Mouse (Mus musculus) liver, adult 2 months (tissue): ENCODE data around the gene Nrp1. TPM values are rescaled to one million over a fixed set of nuclear protein-coding genes. Genes with fewer than 3 reads are reported as not detected.

Experiments
- DNase-seq: peaks from one replicate; pipeline ENCODE4 v3.0.0-alpha.2; 2011; ENCODE audit warnings: low read depth, low spot score; ENCODE audit errors: extremely low read depth
- H3K27ac ChIP-seq: fragments of 200-500 bp; replicated peaks from 2 replicates; pipeline ENCODE4 v1.5.1; 2012; ENCODE audit warnings: low read depth, mild to moderate bottlenecking, control low read depth, inconsistent platforms, low read length; ENCODE audit not compliant: insufficient read depth
- H3K27me3 ChIP-seq: fragments of 200-500 bp; 2 replicates; pipeline ENCODE4 v1.6.1; 2012; ENCODE audit warnings: mild to moderate bottlenecking, moderate library complexity, low read length, inconsistent platforms; ENCODE audit not compliant: control insufficient read depth, insufficient read depth
- H3K36me3 ChIP-seq: fragments of 200-500 bp; 2 replicates; pipeline ENCODE4 v1.6.1; 2012; ENCODE audit warnings: low read length, inconsistent platforms; ENCODE audit not compliant: control insufficient read depth, insufficient read depth
- H3K4me1 ChIP-seq: fragments of 200-500 bp; 2 replicates; pipeline ENCODE4 v1.6.1; 2011; ENCODE audit warnings: low read length; ENCODE audit not compliant: control insufficient read depth, insufficient read depth
- H3K4me3 ChIP-seq: fragments of 200-500 bp; 2 replicates; pipeline ENCODE4 v1.5.1; 2011; ENCODE audit warnings: low read depth, mild to moderate bottlenecking, control low read depth, low read length, moderate library complexity; ENCODE audit not compliant: insufficient read depth
- H3K79me2 ChIP-seq: fragments of 200-500 bp; 2 replicates; pipeline ENCODE4 v1.6.1; 2012; ENCODE audit warnings: inconsistent platforms, mild to moderate bottlenecking, low read length, moderate library complexity; ENCODE audit not compliant: control insufficient read depth, insufficient read depth
- H3K9ac ChIP-seq: fragments of 200-500 bp; 2 replicates; pipeline ENCODE4 v1.6.1; 2012; ENCODE audit warnings: low read depth, mild to moderate bottlenecking, control low read depth, inconsistent platforms, low read length
- CTCF ChIP-seq: fragments of 200-500 bp; IDR thresholded peaks from 2 replicates; pipeline ENCODE4 v1.5.1; 2011; ENCODE audit warnings: low read depth, low read length, control low read depth
- POLR2A ChIP-seq: fragments of 200-500 bp; IDR thresholded peaks from 2 replicates; pipeline ENCODE4 v1.6.1; 2011; ENCODE audit warnings: low read length, control low read depth; ENCODE audit not compliant: insufficient read depth; ENCODE audit errors: extremely low read depth
- WGBS: fragments of 180-500 bp; shearing (Covaris S2); methylation state at CpG from one replicate; pipeline ENCODE4 v1.1.7; 2018; 5-methylcytosine and 5-hydroxymethylcytosine counted together
- polyA plus RNA-seq: library from polyadenylated mRNA; depleted of rRNA; stranded (reverse); fragments of >200 nt; gene quantifications from 2 replicates; pipeline ENCODE4 v1.2.3, GENCODE M21; 2012; rRNA removed
- total RNA-seq: library from RNA; depleted of rRNA; stranded (reverse); fragments of >200 nt; gene quantifications from 2 replicates; pipeline ENCODE4 v1.2.3, GENCODE M21; 2014; rRNA removed

Nrp1 gene
- total RNA-seq = 39.5 and 54.1 TPM in 2 replicates
- 16.5 and 22.2 TPM in 2 replicates for polyA plus RNA-seq

GRCm38 (mm10) chr8:128358406-128358755 lies at the start of gene Nrp1:
TSS of gene Nrp1 (plus strand) at chr8:128358604.
- H3K27ac ChIP-seq = peak within 1 kb of the TSS; percentile 96
- peaks cover 8% of the 10 kb centered on the region for H3K4me1 ChIP-seq
- H3K4me3 ChIP-seq = peak within 1 kb of the TSS; percentile 70
- TF ChIP-seq CTCF (no peak), POLR2A (no peak)
- 0% methylated on average over 21 of the region's 21 CpGs for WGBS
- H3K79me2 ChIP-seq = no peaks in the 10 kb centered on the region; the same call in 1 of the 2 replicates
- H3K9ac ChIP-seq = peak within 1 kb of the TSS; percentile 81
- H3K27me3 ChIP-seq = no peaks in the 10 kb centered on the region
- peak; percentile 47 for DNase-seq
- peaks cover under 1% of the 10 kb centered on the region; the same call in 1 of the 2 replicates for H3K36me3 ChIP-seq

GRCm38 (mm10) chr8:128320797-128321196 lies 37.6 kb upstream of the Nrp1 start:
- DNase-seq = no peak
- Histone ChIP-seq H3K27ac (no peak overlapping the region), H3K36me3 (no peaks in the 10 kb centered on the region), H3K79me2 (no peaks in the 10 kb centered on the region), H3K27me3 (no peaks in the 10 kb centered on the region), H3K4me1 (no peaks in the 10 kb centered on the region), H3K4me3 (no peak overlapping the region), H3K9ac (no peak overlapping the region)
- no peak for TF ChIP-seq CTCF
- TF ChIP-seq POLR2A = no peak
- 92% methylated on average over 2 of the region's 2 CpGs for WGBS

GRCm38 (mm10) chr8:128327281-128327680 lies 31.1 kb upstream of the Nrp1 start:
- Histone ChIP-seq H3K79me2 (no peaks in the 10 kb centered on the region), H3K4me1 (no peaks in the 10 kb centered on the region), H3K27ac (no peak overlapping the region), H3K27me3 (no peaks in the 10 kb centered on the region), H3K9ac (no peak overlapping the region), H3K36me3 (no peaks in the 10 kb centered on the region), H3K4me3 (no peak overlapping the region)
- 86% methylated on average over 1 of the region's 1 CpGs for WGBS
- no peak for DNase-seq
- TF ChIP-seq POLR2A (no peak), CTCF (no peak)

- Histone ChIP-seq H3K27me3 (no peaks in the 10 kb centered on the region), H3K27ac (no peak overlapping the region), H3K79me2 (no peaks in the 10 kb centered on the region), H3K4me3 (no peak overlapping the region), H3K36me3 (no peaks in the 10 kb centered on the region), H3K9ac (no peak overlapping the region), H3K4me1 (no peaks in the 10 kb centered on the region)
- TF ChIP-seq CTCF = no peak
- TF ChIP-seq POLR2A = no peak
- 47% methylated on average over 2 of the region's 2 CpGs for WGBS
- no peak for DNase-seq
These were observed 30.5 kb upstream of the Nrp1 start for GRCm38 (mm10) chr8:128327922-128328321.

- Histone ChIP-seq H3K4me1 (peaks cover 2% of the 10 kb centered on the region; the same call in 1 of the 2 replicates), H3K27me3 (no peaks in the 10 kb centered on the region), H3K79me2 (no peaks in the 10 kb centered on the region), H3K36me3 (no peaks in the 10 kb centered on the region), H3K9ac (no peak overlapping the region), H3K27ac (no peak overlapping the region), H3K4me3 (no peak overlapping the region)
- TF ChIP-seq POLR2A (no peak), CTCF (no peak)
- no peak for DNase-seq
- 95% methylated on average over 3 of the region's 3 CpGs for WGBS
These were observed 28.9 kb upstream of the Nrp1 start for GRCm38 (mm10) chr8:128329502-128329901.

GRCm38 (mm10) chr8:128335976-128336375 lies 22.4 kb upstream of the Nrp1 start:
- Histone ChIP-seq H3K27me3 (no peaks in the 10 kb centered on the region), H3K9ac (no peak overlapping the region), H3K4me1 (peaks cover 22% of the 10 kb centered on the region), H3K36me3 (no peaks in the 10 kb centered on the region), H3K27ac (no peak overlapping the region), H3K4me3 (no peak overlapping the region), H3K79me2 (no peaks in the 10 kb centered on the region)
- no peak for DNase-seq
- TF ChIP-seq POLR2A (no peak), CTCF (no peak)
- WGBS = 93% methylated on average over 3 of the region's 3 CpGs
